Mouse (Mus musculus): Measurements from ENCODE around the gene Csmd2.

Gene Csmd2

DNA sequence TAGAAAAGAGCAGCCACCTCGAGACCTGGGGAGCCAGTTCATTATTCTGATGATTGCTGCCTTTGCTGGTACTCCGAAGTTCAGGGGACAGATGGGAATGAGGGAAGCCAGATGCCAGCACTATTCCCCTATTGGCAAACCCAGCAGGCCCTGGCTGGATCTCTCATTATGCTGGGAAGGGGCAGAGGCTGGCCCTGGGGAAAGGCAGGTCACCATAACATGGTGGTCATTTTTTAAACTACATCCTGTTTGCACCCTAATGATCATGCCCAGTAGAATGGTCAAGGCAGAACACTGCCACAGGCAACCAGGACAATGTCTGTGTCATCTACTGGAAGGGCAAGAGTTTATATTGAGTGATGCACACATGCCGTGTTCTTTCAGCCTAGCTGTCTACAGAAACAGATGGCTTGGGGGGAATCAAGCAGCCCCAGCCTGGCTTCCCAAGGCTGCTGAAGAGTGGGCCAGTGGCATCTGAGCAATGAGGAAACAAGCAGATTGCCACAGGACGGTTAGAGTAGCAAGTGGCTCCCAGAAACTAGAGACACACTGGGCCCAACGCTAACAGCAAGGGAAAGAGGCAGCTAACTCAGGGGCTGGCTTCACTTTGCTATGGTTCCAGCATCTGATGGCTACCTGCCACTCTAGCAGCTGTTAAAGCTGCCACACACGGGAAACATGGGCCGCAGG, 424.4 kb downstream of the Csmd2 start:
- DNase-seq (ENCODE audit: low read depth) = no peak

DNA sequence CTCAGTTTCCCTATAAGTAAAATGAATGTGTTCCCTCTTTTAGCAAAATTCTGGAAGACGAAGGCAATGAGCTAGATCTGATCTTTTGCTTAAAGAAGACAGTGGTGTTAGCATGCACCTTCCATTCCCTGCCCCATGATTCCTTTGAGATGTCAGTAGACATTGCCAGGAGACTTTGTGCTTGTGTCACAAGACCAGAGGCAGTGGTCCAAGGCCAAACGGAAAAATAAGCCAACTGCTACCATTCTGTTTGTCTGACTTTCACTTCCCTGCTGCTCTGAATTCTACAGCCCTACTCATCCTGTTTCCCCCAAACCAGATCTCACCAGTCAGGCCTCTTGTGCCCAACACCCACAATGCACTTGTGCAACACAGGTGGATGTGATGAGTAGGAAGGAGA, 427.1 kb downstream of the Csmd2 start:
- no peak for DNase-seq (ENCODE audit: low read depth)

DNA sequence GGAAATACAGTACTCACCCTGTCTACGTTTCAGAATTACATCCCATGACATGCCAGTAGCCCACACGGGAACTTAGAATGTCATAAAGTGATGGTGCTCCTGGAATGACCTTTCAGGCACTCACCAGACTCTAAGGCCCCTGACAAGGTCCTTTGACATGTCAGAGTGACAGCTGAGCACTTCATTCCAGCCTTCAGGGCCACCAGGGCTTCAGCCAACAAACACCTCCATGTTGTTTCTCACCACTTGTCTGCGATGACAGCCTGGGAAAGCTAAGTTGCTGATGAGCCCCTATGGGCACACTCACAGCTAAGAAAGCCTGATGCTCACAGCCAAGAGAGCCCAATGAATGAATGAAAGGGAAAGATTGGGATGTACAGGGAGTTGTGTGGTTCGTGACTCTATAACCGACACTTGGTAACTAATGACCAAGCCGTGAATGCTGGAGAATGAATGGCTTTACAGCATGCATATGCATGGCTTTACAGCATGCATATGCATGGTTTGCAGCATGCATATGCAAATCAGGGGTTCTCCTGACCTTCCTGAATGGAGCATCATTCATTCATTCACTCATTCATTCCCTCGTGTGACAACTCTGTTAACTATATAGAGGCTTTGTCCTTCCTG, 432.4 kb downstream of the Csmd2 start:
- DNase-seq (ENCODE audit: low read depth) = no peak

DNA sequence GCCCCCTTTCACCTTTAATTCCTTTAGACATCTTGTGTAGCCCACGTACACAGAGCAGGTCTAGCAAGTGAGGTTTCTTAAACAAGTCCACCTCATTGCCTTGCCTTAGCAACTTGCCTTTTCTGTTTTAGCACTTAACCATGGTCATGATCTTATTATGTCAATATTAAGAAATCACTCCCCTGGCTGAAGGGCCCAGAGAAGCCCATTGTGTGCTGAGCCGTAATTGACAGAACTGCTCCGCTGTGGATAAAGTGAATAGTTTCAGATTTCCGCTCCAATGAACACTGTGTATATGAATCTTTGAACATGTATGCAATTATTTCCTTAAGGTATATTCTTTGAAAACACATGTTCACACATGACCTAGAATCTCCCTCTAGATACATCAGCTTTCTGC, 434.8 kb downstream of the Csmd2 start:
- DNase-seq (ENCODE audit: low read depth) = no peak

DNA sequence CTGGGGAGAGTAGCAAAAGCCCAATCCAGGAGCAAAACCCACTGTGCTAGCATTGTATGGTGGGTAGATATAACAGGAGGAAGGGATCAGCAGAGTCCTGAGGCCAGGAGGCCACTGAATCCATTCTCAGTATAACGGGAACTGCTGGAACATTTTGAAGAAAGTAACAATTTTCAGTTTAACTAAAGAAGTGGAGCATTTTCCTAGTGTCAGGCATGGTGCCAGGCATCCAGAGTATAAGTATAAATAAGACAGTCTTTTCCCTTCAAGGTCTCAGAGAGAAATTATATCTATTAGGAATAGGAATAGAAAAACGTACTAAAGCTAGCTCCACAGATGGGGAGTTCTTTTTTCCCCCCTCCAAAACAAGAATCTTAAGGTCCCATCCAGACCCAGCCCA, 437.7 kb downstream of the Csmd2 start:
- DNase-seq (ENCODE audit: low read depth) = no peak

DNA sequence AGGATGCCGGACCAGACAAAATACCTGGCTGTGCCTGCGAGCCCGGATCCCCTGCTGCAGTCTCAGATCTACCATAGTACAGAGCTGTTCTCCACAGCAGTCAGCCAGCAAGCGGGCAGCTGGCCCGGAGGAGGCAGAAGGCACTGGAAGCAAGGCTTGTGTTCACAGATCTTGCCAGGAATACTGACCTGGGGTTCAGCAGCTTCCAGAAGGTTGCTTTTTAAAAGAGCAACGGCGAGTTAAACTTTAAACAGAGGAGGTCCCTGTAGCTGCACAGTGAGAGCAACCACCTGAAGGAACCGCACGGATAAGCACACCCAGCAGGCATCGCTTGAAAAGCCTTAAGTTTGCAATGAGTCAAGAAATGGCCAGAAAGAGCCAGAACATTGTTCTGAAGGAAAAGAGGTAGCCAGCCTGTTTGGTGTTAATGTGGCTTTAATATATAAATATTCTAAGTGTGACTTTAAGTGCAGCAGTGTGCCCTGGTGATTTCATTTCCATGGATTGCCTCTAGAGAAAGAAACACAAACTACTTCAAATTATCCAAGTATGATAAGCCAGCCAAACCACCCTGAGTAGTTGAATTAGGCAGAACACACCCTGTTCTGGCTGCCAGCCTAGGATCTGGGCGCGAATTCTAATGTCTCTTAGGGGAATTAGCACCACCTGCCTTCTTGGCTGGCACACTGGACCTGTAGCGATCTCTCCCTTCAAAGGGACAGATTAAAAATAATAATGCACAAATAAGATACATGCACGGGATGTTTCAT, 439.8 kb downstream of the Csmd2 start:
- no peak for DNase-seq (ENCODE audit: low read depth)

DNA sequence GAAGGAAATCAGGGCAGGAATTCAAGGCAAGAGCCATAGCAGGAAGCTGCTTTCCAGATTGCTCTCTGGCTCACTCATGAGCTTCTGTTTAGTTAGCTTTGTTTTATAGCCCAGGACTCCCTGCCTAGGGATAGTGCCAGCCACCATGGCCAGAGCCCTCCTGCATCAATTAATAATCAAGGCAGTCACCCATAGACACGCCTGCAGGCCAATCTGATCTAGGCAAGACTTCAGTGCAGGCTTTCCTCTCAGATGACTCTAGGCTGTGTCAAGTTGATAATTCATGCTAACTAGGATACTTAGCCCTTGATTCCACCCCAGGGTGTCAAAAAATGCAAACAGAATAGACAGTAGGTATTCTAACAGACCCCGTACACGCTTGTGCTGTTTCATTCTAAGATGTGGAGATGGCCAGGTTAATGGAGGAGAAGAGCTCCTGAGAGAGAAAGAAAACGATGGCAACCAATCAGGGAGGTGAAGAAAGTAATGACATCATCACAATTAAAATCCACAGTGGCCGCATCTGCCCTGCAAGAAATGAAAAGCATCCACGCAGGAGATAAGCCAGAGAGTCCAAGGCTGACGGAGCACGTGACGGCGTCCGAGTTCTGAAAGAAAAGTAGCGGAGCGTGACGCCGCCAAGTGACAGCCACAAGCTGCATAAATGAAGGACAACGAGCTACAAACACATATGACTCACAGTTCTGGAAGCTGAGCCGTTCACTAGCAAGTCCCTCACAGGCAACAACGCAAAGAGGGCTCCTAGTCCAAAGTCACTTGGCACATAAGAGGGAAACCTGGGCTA, 440.8 kb downstream of the Csmd2 start:
- no peak for DNase-seq (ENCODE audit: low read depth)

DNA sequence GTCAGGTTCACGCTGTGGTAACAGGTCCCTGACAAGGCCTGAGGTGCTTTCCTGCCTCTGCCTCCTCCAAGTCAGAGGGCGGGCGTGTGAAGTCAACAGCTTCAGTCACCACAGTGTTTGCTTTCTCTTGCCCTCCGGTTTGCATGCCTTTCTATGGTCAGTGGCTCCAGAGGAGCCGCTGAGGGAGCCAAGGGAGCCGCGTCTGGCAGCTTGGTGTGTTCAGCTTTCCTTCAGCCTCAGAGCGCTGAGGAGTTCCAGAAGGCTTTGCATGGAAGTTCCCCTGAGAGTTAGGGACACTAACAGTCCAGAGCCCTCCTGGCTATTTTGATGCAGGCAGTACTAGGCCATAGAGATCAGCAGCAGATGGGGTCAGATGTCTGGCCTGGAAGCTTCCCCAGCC, 441.9 kb downstream of the Csmd2 start:
- DNase-seq (ENCODE audit: low read depth) = no peak

DNA sequence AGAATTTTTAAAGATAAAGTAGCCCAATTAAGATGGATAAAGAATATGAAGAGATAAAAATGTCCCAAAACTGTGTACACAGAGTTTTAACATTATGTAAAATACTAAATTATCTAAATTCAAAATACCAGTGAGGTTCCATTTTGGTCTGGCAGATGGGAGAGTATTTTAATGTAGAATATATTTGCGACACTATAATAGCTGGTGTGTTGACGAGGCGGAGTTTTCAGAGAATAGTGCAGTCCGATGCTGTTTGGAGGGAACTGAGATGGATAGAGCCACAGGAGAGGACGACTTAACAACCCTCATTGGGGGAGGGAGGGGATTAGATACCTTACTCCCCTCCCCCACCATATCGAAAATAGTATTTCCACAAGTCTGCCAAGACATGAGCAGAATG, 452.9 kb downstream of the Csmd2 start:
- DNase-seq (ENCODE audit: low read depth) = no peak

DNA sequence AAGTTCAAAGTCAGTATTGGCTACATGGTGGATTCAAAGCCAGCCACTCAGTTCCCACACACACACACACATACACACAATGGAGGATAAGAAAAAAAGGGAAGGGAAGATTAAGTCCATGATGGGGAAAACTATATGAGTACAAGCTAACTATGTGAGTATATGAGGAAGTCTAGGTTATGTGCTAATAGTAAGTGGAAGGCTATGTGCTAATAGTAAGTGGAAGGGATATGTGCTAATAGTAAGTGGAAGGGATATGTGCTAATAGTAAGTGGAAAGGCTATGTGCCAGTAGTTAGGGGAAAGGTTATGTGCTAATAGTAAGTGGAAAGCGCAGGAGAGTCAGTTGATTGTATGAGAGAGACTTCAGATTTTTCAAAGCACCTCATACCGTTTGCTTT, 453.6 kb downstream of the Csmd2 start:
- DNase-seq (ENCODE audit: low read depth) = no peak

DNA sequence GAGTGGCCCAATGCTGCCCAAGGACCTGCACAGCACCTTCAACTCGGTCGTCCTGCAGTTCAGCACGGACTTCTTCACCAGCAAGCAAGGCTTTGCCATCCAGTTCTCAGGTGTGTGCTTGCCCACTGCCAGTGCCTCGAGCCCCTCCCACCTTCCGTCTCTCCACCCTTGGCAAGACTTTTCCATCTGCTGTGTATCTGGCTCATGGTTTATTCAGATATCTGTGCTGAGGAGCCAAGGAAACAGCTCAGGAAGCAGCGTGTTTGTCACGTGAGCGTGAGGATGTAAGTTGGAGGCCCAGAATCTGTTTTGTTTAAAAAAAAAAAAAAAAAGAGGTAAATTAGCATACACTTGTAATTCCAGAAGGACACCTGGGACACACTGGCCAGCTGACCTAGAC, 455.1 kb downstream of the Csmd2 start:
- DNase-seq (ENCODE audit: low read depth) = no peak

DNA sequence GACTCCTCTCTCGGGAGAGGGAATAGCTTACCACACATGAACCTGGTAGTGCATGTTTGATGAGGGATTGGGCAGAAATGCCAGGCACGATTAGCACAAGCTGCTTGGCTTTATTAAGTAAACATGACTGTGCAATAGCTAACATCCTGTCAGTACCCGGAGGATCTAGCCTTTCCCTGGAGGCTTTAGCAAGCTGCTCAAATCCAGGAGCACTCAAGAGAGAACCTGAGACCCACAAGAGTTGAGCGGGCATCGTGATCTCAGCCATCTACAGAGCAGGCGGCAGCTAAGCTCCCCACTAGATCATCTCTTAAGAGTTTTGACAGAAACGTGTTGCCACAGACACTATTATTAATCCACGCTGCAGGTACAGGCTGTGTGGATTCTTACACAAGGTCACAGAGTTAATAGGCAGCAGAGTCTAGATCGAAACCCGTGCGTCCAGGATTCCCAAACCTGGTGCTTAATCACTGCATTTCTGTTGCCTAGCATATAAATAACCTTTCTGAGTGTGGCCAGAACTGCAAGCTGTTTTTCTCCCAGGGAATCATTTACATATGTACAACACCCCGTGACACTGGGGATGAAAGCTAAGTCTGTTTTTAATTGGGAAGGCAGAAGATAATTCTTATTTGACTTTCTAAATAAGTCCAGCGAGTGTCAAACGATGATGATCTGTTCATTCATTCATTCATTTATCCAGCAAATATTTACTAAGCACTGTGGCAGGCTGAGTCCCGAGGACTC, 458.0 kb downstream of the Csmd2 start:
- no peak for DNase-seq (ENCODE audit: low read depth)

DNA sequence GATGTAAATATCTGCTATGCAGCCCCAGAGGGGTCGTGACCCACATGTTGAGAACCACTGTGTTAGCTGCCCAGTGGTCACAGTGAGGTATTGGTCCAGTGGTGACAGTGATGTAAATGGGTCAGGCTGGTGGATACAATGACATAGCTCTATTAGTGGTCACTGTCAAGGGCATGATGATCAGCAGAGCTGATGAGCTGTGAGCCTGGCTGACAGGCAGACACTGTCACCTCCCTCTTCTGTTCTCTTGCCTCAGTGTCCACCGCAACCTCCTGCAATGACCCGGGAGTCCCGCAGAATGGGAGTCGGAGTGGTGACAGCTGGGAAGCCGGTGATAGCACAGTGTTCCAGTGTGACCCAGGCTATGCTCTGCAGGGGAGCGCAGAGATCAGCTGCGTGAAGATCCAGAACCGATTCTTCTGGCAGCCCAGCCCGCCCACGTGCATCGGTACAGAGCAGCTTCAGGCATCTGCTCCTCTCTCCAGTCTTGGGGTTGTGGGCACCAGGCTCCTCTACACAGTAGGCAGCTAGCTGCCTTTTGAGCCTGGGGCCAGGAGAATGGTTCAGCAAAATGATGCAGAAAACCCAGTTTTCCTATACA, 461.3 kb downstream of the Csmd2 start:
- DNase-seq (ENCODE audit: low read depth) = no peak

DNA sequence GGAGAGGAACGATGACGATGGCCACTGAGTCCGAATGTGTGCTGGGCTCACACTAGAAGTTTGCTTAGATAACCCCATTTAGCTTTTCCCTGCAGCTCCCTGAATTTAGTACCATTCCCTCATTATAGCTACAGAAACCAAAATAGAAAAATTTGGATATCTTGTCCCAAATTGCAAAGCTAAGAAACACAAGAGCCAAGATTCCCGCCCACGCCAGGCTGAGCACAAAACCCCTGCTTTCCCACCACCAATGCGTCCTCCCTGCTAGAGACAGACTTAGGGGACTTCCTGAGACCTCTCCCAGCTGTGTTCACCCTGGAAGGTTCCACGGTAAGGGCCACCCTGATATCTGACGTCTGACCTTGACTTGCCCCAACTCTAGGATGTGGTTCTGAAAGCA, 462.5 kb downstream of the Csmd2 start:
- DNase-seq (ENCODE audit: low read depth) = no peak

DNA sequence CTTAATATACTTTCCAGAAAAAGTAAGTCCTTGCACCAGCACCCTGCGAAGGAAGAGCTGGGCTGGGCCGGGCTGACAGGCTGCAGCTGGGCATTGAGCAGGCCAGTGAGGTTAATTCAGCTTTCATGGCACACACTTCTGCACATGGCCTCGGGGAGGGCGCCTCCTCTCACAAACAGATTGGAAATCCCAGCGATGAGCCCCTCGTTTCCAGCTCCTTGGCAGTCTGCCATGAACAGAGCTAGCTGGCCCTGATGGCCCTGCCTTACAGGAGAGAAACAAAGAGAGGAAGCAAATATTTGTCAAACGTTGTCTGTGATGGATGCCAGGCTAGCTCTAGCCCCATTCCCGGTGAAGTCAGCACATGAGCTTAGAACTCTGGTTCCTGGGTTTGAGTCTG, 463.3 kb downstream of the Csmd2 start:
- no peak for DNase-seq (ENCODE audit: low read depth)

DNA sequence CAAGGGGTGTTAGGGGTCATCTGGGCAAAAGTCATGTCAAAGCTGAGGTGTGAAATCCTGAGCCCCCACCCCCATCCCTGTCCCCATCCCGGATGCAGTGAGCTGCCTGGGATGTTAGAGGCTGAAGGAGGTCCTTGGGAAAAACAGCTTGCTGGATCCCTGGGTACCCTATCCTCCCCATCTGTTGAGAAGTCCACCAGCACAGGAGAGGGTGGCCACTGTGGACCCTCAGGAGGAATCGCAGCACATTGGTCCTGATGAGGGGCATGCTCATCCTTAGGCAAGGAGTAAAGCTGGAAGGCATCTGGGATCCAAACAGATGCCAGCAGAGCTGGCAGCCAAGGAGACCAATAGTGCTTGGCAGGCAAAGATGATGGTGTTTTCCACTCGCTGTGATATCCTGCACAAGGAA, 463.7 kb downstream of the Csmd2 start:
- DNase-seq (ENCODE audit: low read depth) = no peak

DNA sequence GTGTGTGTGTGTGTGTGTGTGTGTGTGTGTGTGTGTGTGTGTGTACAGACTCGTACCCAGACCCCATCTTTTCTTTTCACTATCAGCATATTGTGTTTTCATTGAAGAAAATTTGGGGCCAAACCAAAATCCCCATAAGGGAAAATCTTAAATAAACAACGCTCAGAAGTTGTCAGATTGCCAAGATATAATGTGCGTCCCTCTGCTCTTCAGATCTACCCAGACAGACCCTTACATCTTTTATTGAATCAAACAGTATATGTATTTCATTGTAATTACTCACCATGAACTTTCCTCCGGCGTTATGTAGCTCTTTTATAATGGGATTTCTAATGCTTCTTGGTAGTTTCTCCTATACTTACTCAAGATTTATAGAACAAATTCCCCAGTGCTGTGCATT, 479.1 kb downstream of the Csmd2 start:
- DNase-seq (ENCODE audit: low read depth) = no peak

DNA sequence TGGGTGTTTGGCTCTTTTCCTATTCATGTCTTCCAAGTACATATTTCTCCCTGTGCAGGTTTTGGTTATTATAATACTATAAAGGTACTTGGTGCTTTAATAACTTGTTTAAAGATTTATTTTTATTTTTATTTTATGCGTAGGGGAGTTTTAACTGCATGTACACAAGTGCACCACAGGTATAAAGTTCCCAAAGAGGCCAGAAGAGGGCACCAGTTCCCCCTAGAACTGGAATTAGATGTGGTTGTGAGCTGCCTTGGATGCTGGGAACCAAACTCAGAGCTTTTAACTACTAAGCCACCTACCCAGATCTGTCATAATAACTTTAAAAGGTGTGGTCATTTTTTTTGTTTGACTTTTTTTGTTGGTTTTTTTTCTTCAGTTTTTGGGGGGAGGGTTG, 480.4 kb downstream of the Csmd2 start:
- DNase-seq (ENCODE audit: low read depth) = no peak

DNA sequence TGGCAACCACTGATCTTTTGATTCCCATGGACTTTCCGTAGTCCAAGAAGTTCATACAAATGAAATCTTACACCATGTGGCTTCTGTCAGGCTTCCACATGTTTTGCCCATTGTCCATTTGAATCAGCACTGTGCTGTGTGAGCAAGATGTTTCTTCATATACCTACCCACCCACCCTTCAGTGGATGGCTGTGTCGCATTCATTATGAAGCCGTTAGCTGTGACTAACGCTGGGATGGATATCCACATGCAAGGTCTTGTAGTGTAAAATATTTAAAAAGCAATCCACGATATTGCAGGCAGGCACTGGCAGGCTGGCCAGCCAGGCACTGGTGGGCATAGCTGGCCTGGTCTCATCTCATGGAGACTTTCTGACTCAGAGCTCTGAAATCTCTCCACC, 488.6 kb downstream of the Csmd2 start:
- no peak for DNase-seq (ENCODE audit: low read depth)

DNA sequence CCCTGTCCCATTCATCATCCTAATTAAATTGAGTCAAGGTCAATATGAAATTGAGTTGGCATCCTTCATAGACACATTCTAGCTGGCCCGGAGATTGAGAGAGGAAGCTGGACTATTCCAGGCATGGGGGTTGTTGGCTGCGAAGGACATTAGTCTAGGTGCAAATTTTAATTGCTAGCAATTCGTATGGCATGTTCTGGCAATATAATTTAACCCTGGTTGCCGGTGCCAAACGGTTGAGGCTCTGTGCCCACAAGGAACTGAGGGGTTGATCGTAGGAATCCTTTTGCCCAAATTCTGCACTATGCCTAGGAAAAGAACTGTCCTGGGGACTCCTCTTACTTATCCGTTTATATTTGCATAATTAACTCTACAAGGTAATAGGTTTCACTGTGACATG, 496.2 kb downstream of the Csmd2 start:
- DNase-seq (ENCODE audit: low read depth) = no peak

DNA sequence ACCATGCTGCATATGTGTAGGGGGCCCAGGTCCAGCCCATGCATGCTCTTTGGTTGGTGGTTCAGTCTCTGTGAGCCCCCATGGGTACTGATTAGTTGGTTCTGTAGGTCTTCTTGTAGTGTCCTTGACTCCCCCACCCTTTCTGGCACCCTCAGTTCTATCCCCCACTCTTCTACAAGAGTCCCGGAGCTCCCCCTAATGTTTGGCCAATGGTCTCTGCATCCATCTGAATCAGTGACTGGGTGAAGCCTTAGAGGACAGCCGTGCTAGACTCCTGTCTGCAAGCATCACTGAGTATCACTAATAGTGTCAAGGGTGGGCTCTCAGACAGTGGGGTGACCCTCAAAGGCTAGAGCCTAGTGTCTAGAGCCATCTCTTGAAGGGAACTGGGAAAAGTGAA, 497.0 kb downstream of the Csmd2 start:
- DNase-seq (ENCODE audit: low read depth) = no peak
